In genomic region chr10:110890656-110891272, GRCm38 (mm10) we compare ENCODE assay signal across 20 mouse cellular contexts. TPM values are rescaled to one million over a fixed set of nuclear protein-coding genes. Genes with fewer than 3 reads are reported as not detected.
DNase-seq lines count a peak whose midpoint lies in the region; ATAC-seq and TF ChIP-seq lines count a peak whose summit lies in the region.
"Had no signal": no experiment of that assay in that cellular context is flagged by ENCODE, and none has a peak within 500 bp of the region (broad histone marks: within the 10 kb centered on the region; RNA-seq: fewer than 3 reads in every experiment).

No protein-coding gene starts in this region.

- ATAC-seq in lung, postnatal 0 days: no peak
- peak; percentile 87 for ATAC-seq in granulocyte monocyte progenitor cell, adult 5-6 weeks (replicated peaks; ENCODE audit: poor library complexity, severe bottlenecking)
- ATAC-seq: forebrain, postnatal 0 days; intestine, postnatal 0 days; midbrain, embryonic 15.5 days had no signal

- TF ChIP-seq EP300 in lung, postnatal 0 days (IDR thresholded peaks at IDR 0.05): peak; percentile 40; the same call in 1 of the 2 replicates

- H3K4me3 ChIP-seq in lung, postnatal 0 days (ENCODE audit: low read depth, low read length): no peak overlapping the region
- H3K4me3 ChIP-seq in lung, adult 2 months (replicated peaks; ENCODE audit: extremely low read depth, low read depth, low read length): no peak overlapping the region
- H3K4me3 ChIP-seq: erythroblast, embryonic 14.5 days; layer of hippocampus, adult 2 months; midbrain, embryonic 15.5 days had no signal

- H3K27ac ChIP-seq in lung, postnatal 0 days (ENCODE audit: low read length): no peak overlapping the region
- H3K27ac ChIP-seq: hindbrain, embryonic 14.5 days; kidney, postnatal 0 days; layer of hippocampus, adult 2 months; liver, embryonic 14.5 days; midbrain, embryonic 15.5 days had no signal

- TF ChIP-seq CTCF in lung, postnatal 0 days (IDR thresholded peaks at IDR 0.05): no peak
- TF ChIP-seq CTCF in lung, adult 2 months (IDR thresholded peaks at IDR 0.05; ENCODE audit: insufficient read depth, low read length): no peak

- H3K4me2 ChIP-seq in lung, postnatal 0 days (replicated peaks; ENCODE audit: low read depth, low read length): no peak overlapping the region
- H3K4me2 ChIP-seq: hindbrain, embryonic 14.5 days; midbrain, embryonic 15.5 days had no signal

- no peaks in the 10 kb centered on the region for H3K4me1 ChIP-seq in lung, postnatal 0 days (ENCODE audit: insufficient read depth, low read depth, low read length)
- peaks cover 7% of the 10 kb centered on the region for H3K4me1 ChIP-seq in lung, adult 2 months (ENCODE audit: control insufficient read depth, insufficient read depth, low read length)
- H3K4me1 ChIP-seq: midbrain, embryonic 15.5 days had no signal

- peak; percentile 7 for DNase-seq in lung, postnatal 0 days (ENCODE audit: low spot score)
- no peak for DNase-seq in lung, adult 2 months
- DNase-seq in B cell, adult 2 months: peak; percentile 28 to 32
- DNase-seq in naive thymus-derived CD4-positive, alpha-beta T cell, adult 2 months (ENCODE audit: low read depth): peak; percentile 41
- DNase-seq in adrenal gland, adult 18-20 months (ENCODE audit: low spot score in 2 of 2): no peak
- no peak for DNase-seq in cerebellum, postnatal 10 days
- DNase-seq: adrenal gland, postnatal 10 days; cerebellum, adult 11 months; forebrain, postnatal 0 days; right cerebral cortex, adult 18-20 months; thymus, postnatal 36 days had no signal

- no peak overlapping the region for H3K9ac ChIP-seq in lung, postnatal 0 days (replicated peaks; ENCODE audit: low read depth)
- H3K9ac ChIP-seq: forebrain, postnatal 0 days; hindbrain, embryonic 14.5 days; liver, embryonic 14.5 days; midbrain, embryonic 15.5 days had no signal

- WGBS in lung, postnatal 0 days: 49% methylated on average over 7 of the region's 7 CpGs
- 36% methylated on average over 7 of the region's 7 CpGs for WGBS in lung, adult 2 months

- H3K36me3 ChIP-seq in lung, postnatal 0 days (ENCODE audit: insufficient read depth, low read length): no peaks in the 10 kb centered on the region
- H3K36me3 ChIP-seq: G1E; midbrain, embryonic 15.5 days had no signal

- no peak for TF ChIP-seq POLR2A in lung, adult 2 months (IDR thresholded peaks at IDR 0.05; ENCODE audit: borderline replicate concordance, extremely low read depth, low read depth, low read length)

- H3K9me3 ChIP-seq in lung, postnatal 0 days (ENCODE audit: low read length): no peaks in the 10 kb centered on the region
- H3K9me3 ChIP-seq: G1E; midbrain, embryonic 15.5 days had no signal

- no peaks in the 10 kb centered on the region for H3K27me3 ChIP-seq in lung, postnatal 0 days (replicated peaks; ENCODE audit: insufficient read depth, low read length)
- H3K27me3 ChIP-seq: midbrain, embryonic 15.5 days had no signal

RNA-seq across cellular contexts. Expression of gene Csrp2, which starts 28.8 kb away (rescaled TPM):
- 124 and 131 TPM in 2 replicates for polyA plus RNA-seq in lung, postnatal 0 days (2015; fragmentation: Nextera tagmentation; extraction: Ambion mirVana)
- 38.3 and 45.0 TPM in 2 replicates for polyA plus RNA-seq in lung, adult 2 months (2012; rRNA removed)
- total RNA-seq in granulocyte monocyte progenitor cell, adult 5-6 weeks (2014; fragmentation: Nextera tagmentation): 38.3 and 53.6 TPM in 2 replicates
- total RNA-seq in granulocyte monocyte progenitor cell, adult 5-6 weeks (2017): 85.8 and 119 TPM in 2 replicates
- total RNA-seq in adrenal gland, adult 18-20 months (2021): 100 to 1,000 TPM; 140 to 186 TPM
- polyA plus RNA-seq: G1E had no signal

Comparison
In these comparisons a context has a peak if more than half of its experiments do, and no peak if none do; other contexts are left out.
1. DNase-seq: peak in lung, postnatal 0 days (single experiment), B cell, adult 2 months (2 of 2) and naive thymus-derived CD4-positive, alpha-beta T cell, adult 2 months (single experiment); none in lung, adult 2 months (single experiment), adrenal gland, adult 18-20 months (0 of 2) and cerebellum, postnatal 10 days (0 of 2).